Mouse (Mus musculus): ENCODE measurements around the gene Ccdc57. TPM values are rescaled to one million over a fixed set of nuclear protein-coding genes. Genes with fewer than 3 reads are reported as not detected.

Ccdc57 gene
- 0.50 TPM for polyA plus RNA-seq (2017; shearing (Covaris generic))

DNA sequence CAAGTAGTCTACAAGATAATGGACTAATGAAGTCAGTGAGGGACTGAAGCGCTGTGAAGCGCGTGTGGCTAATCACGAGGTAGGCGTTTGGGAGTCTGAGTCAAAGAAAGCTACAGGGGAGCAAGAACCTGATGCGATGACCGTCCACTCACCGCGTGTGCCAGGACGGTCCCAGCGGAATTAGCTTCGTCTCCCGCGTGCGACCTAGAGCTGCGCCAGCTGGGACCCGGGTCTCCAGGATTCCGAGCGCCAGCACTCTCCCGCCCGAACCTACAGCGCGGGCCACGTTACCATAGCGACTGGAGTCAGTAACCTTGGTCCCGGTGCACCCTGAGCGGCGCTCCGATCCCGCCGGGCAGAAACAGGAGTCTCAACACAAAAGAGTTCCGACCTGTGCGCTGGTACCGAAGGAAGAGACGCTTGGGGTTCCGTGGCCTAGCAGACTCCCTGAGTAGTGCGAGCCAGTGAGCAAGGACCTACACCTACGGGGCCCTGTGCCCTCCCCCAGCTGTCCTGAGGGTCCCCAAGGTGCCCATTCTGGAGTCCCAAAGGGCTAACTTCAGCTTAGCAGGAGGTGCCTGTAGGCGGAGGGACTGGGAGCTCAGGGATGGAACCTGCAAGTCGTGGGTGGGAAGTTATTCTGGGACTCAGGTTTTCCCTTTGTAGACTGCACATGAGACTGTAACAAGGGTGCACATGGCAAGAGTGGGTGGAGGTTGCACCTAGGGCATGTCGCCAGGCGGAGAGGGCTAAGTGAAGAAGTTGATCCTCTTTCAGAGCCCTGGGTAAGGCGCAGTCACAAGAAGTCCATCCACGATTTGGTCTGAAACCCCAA lies at the start of gene Ccdc57:
Gene Ccdc57 (minus strand): TSS at position 309 of the 835 bp plus-strand sequence.

DNA sequence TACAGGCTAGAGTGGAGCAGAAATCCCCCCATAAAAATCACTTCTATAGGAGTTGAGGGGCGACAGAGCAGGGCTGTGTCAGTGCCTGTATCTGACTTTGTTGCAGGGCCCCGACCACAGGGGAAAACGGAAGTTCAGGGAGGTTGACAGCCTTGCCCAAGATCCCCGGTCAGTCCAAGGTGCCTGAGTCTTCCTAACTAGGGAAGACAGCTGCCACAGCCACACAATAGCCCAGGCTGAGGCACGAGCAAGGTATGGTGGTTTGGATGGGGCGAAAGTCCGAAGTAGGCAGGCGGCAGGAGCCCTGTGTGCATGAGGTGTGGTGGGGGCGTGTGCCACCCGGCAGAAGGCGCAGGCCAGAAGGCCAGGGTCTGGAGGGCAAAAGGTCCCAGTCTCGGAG lies 15.7 kb upstream of the Ccdc57 start, which contains the start of gene Slc16a3:
Gene Slc16a3 (plus strand): TSS at position 153 of the 400 bp plus-strand sequence.

DNA sequence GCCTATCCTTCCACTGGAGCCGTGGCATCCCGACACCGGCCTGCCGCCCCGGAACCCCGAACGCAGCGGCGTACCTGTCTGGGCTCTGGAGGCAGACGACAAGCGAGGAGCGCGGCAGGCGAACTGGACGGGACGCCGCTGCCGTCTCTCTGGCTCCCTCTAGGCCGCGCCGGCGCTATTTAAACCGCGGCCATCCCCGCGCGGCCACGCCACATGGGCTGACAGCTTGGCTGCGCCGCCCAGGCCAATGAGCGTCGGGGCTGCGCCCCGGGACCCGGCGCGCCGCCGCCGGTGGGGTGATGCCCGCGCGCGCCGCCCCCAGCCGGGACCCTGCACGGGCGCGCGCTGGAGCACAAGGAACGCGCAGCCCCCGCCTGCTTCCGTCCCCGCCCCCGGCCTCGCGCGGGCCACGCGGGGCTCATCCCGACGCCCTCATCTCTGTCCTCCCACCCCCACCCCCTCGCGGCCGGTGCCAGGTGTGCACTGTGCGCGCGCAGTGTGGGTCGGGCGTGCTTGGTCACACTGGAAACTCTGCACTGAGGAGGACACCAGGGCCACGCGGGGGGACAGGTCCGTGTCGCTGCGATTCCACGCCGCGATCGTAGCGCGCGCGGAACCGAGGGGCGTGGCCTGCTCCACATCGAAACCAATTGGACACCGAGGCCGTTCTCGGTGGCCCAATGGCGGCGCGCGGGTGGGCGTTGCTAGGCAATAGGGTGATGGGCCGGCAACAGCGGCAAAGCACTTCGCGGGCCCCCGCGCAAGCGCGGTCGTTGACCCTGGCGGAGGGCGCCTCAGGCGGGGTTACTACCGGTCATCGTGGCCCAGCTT lies 108.5 kb downstream of the Ccdc57 start, which contains the start of gene Fasn:
Gene Fasn (minus strand): TSS at position 592 of the 831 bp plus-strand sequence.

DNA sequence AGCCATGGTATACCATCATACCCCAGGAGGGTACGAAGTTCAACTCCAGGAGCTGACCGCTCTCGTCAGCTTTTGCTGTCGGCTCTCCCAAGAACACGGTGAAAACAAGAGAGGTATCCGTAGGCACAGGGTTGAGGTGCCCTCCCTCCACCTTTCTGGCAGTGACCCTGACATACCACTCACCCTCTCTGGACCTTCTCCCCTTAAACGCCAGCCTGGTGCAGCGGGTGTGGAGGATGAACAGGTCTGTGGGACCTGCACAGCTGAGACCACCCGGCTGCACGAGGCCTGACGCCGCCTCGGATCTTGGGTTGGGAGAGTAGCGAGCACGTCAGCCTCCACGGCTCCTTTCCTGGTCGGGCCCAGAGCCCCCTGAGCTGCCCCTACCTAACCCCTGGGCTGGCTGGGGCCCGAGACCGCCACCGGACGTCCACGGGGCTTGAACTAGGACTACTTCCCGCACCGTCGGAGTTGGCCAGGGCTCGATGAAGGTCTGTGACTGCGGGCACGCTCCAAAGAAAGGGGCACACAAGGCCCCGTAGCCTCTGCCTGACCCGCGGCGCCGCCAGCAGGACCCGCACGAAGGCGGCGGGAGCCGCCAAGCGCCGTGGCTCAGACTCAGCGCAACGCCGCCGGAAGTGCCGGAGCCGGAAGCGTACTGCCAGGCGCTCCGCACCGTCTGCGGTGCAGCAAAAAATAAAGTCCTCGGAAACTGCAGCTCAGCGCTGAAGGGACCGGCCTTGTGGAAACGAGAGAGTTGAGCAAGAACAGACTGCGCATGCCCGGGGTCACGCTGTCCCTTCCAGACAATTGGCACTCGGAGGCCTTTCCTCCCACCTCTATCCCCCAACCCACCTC lies 136.7 kb downstream of the Ccdc57 start, which contains the start of gene Dus1l:
Gene Dus1l (minus strand): TSS at position 648 of the 858 bp plus-strand sequence.

DNA sequence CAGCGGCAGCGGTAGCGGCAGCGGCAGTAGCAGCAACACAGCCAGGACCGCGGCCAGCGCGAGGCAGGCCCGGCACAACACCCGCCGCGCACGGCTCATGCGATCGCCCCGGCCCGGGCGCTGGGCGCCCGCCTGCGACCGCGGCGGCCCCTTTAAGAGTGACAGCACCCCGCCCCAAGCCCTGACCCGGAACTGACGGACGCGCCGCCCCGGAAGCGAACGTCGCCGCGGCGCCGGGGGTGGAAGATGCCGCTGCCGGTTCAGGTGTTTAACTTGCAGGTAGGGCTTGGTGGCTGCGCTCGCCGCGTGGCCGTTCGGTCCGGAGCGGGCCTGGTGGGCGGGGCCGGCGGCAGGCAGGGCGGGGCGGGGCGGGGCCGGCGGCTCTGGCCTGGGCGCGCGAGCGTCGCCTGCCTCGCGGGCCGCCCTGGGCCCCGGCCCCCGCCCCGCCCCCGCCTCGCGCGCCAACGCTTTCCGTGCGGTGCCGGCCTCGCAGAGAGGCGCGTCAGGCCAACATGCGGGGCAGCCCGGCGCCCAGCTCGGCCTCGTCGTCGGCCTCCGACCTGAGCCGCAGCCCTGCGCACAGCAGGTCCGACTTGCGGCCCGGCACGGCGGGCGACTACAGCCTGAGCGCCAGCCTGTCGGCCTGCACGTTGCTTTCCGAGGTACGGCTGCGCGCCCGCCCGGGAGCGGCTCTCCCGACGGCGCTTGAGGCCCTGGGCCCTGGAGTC lies 148.4 kb downstream of the Ccdc57 start, which contains the start of the genes Rfng and Gps1:
Gene Rfng (minus strand): TSS at position 144 of the 728 bp plus-strand sequence.
Gene Gps1 (plus strand): TSS at position 209 of the 728 bp plus-strand sequence.

Other genes starting within 250 kb of the Ccdc57 start
- 117 TPM for gene Cenpx, start 219.1 kb downstream of the Ccdc57 start, polyA plus RNA-seq (2017; shearing (Covaris generic))
- 70.9 TPM for gene Lrrc45, start 218.9 kb downstream of the Ccdc57 start, polyA plus RNA-seq (2017; shearing (Covaris generic))
- not detected for gene Rac3, start 211.4 kb downstream of the Ccdc57 start, polyA plus RNA-seq (2017; shearing (Covaris generic))
- gene Dcxr, start 205.6 kb downstream of the Ccdc57 start, polyA plus RNA-seq (2017; shearing (Covaris generic)) = 19.4 TPM
- not detected for gene Cbr2, start 200.8 kb downstream of the Ccdc57 start, polyA plus RNA-seq (2017; shearing (Covaris generic))
- gene Hmga1b, start 170.1 kb downstream of the Ccdc57 start, polyA plus RNA-seq (2017; shearing (Covaris generic)) = 1.3 TPM
- gene Rfng, start 148.7 kb downstream of the Ccdc57 start, polyA plus RNA-seq (2017; shearing (Covaris generic)) = 2.7 TPM
- gene Gps1, start 148.6 kb downstream of the Ccdc57 start, polyA plus RNA-seq (2017; shearing (Covaris generic)) = 152 TPM
- 70.6 TPM for gene Dus1l, start 136.5 kb downstream of the Ccdc57 start, polyA plus RNA-seq (2017; shearing (Covaris generic))
- 68.8 TPM for gene Fasn, start 108.3 kb downstream of the Ccdc57 start, polyA plus RNA-seq (2017; shearing (Covaris generic))
- 24.1 TPM for gene Slc16a3, start 15.6 kb upstream of the Ccdc57 start, polyA plus RNA-seq (2017; shearing (Covaris generic))
- 127 TPM for gene Csnk1d, start 58.5 kb upstream of the Ccdc57 start, polyA plus RNA-seq (2017; shearing (Covaris generic))
- gene Cd7, start 106.5 kb upstream of the Ccdc57 start, polyA plus RNA-seq (2017; shearing (Covaris generic)) = 68.3 TPM
- not detected for gene Sectm1b, start 130.7 kb upstream of the Ccdc57 start, polyA plus RNA-seq (2017; shearing (Covaris generic))
- gene Sectm1a, start 148.3 kb upstream of the Ccdc57 start, polyA plus RNA-seq (2017; shearing (Covaris generic)) = not detected
- not detected for gene Tex19.2, start 185.8 kb upstream of the Ccdc57 start, polyA plus RNA-seq (2017; shearing (Covaris generic))
- not detected for gene Tex19.1, start 213.3 kb upstream of the Ccdc57 start, polyA plus RNA-seq (2017; shearing (Covaris generic))
- not detected for gene Uts2r, start 227.4 kb upstream of the Ccdc57 start, polyA plus RNA-seq (2017; shearing (Covaris generic))

Data from activated CD4-positive, CD25-positive, alpha-beta regulatory T cell, adult 9 weeks (primary cell).